Mouse (Mus musculus) cerebellum, adult 18-20 months (tissue): ENCODE data around the gene Nav3.
"Not testable (repeated sequence)": the region's sequence is repeated elsewhere in the genome, so short reads cannot be mapped to it uniquely, and the experiment has no call there.

Experiments
- DNase-seq, 2 experiments: peaks; one replicate each; pipeline ENCODE4 v3.0.0; 2021

Gene Nav3

GRCm38 (mm10) chr10:110455838-110456493 is at the start of gene Nav3:
Gene Nav3 (minus strand): TSS chr10:110456204.
- peak; percentile 74 to 83 for DNase-seq

DNA sequence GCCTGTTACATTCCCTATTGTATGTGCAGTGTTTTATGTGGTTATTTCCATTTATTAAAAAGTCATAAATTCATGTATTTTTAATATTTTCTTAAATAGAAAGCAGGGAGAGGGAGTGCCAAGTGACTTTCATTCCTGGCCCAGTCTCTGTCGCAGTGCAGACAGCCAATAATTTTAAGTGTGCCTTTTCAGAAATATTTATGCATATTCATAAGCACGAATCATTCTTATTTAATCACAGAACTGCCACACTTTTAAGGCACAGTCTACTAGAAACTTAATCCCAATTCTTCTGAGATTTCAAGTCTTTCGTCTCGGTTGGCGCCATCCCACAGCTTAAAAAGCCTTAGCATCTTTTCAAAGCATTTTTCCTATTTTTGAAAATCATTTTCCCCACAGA is 29.3 kb upstream of the Nav3 start:
- DNase-seq, result no peak

DNA sequence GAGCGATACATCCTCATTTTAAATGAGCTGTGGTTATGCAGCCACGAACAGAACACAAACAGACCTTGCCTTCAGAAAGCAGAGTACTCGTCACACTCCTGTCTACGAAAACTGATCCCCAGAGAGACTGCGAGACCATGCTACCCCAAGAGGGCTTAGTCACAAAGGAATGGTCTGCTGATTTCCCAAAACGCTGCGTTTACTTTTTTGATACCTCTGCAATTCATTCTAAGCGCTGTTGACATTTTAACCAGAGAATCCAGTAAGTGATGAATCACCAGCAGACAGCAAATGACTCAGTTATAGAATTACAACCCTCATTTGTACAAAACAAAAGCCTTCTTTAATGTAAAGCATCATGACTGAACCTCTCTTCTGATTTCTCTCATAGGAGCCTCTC is 28.8 kb upstream of the Nav3 start:
- no peak for DNase-seq

- no peak for DNase-seq
Observed at GRCm38 (mm10) chr10:110479189-110479588, 23.2 kb upstream of the Nav3 start.

DNA sequence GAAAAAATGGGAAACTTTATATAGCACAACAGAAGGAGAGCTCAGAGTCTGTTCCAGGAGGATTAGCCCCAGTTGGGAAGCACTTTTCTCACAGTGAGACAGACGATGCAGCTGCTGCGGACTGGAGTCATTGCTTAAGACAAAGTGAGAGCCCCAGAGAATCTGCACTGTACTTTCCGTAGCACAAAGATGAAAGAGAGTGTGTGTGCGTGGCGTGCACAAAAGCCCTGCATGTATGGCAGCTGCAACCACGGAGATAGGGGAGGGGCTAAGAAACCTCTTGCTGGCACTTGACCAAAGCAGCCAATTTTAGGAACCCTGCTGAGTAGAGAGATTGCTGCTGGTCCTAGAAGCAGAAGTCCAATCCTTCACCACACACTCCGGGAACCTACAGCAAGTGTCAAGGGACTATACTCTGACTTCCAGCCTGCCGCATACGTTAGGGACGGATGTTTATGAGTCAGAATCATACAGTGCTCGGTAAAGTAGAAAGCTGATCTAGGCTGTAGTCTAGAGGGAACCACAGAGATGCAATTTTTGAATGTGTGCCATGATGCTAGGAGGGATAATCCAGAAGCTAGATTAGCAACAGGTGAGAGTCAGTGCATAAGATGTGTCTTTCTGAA is 21.8 kb upstream of the Nav3 start:
- no peak for DNase-seq

DNA sequence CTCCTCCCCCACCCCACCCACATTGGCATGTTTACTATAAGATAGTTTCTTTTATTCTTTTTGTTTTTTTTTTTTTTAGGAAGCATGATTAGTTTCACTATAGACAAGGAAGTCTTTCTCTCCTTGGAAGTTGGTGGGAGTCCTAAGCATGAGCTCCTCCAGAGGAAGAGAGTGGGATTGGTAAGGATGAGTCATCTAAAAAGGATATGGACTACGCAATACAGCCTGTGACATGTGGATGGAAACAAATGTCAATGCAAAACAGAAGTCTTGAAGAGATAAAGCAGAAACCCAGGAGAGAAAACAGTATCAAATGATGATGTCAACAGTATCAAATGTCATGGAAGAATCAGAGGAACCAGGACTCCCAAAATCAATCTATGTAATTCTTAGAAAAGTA is 18.1 kb upstream of the Nav3 start:
- no peak for DNase-seq

GRCm38 (mm10) chr10:110469445-110469844 is 13.4 kb upstream of the Nav3 start:
- no peak for DNase-seq

GRCm38 (mm10) chr10:110455063-110455837 is 754 bp downstream of the Nav3 start:
- peak; percentile 60 to 63 for DNase-seq

- DNase-seq, result no peak
Observed at GRCm38 (mm10) chr10:110453566-110453965, 2.4 kb downstream of the Nav3 start.

GRCm38 (mm10) chr10:110440396-110440795 is 15.6 kb downstream of the Nav3 start:
- peak; percentile 35 to 39 for DNase-seq

DNA sequence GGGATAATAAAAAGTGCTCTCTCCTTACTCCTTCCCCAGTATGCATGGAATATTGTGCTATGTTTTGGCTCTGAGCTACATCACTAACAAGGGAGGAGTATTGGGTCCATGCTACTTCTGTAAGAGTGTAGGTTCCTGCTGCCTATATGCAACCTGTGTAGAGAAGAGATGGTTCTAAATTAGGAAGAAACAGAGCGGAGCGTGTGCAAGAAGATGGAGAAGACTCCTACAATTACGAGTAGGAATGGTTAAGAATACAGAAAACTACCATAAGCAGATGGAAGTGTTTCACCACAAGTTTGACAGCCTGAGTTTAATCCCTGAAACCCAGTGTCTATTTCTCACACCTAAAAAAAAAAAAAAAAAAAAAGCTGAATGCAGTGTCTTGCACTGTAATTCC is 24.9 kb downstream of the Nav3 start:
- DNase-seq, result no peak

DNA sequence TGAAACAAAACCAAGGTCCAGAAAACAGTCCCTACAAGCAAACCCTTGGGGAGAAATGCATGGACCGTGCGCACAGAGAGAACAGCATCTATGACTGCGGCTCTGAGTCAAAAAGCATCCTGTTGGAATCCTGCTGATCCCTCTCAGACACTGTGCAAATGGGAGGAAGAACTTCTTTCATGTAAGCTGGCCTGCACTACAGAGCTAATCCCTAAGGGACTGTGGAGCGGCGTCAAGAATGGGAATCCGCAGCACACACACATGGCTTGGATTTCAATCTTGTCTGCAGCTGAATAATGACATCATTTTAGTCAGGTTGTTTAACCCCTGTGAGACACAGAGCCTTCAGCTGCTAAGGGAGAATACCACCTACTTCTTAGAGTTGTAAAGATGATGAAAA is 26.4 kb downstream of the Nav3 start:
- DNase-seq, result no peak

- no peak for DNase-seq
Observed at GRCm38 (mm10) chr10:110429052-110429451, 27.0 kb downstream of the Nav3 start.

GRCm38 (mm10) chr10:110421533-110421932 is 34.5 kb downstream of the Nav3 start:
- DNase-seq, result no peak

DNA sequence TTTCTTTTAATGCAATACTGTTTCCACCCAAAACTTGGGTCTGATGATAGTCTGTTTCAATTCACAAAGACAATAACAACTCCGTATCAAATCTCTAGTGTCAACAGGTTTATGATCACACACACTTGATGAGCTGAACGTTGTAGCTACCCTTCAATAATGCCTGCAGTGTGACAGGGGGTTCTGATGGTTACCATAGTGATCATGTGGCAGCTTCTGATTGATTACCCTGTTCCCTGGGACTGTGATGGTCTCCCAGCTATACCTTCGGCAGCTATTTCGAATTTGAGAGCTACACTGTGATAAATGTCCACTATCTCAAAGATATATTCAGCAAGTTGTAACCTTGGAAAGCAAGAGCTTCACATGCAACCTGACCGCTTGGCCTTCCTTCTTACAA is 39.0 kb downstream of the Nav3 start:
- no peak for DNase-seq

- DNase-seq, result no peak
Observed at GRCm38 (mm10) chr10:110415624-110416023, 40.4 kb downstream of the Nav3 start.

GRCm38 (mm10) chr10:110413281-110413897 is 42.6 kb downstream of the Nav3 start:
- no peak for DNase-seq

- no peak for DNase-seq
Observed at GRCm38 (mm10) chr10:110402950-110403349, 53.1 kb downstream of the Nav3 start.

GRCm38 (mm10) chr10:110400642-110401041 is 55.4 kb downstream of the Nav3 start:
- no peak for DNase-seq

GRCm38 (mm10) chr10:110398643-110399042 is 57.4 kb downstream of the Nav3 start:
- no peak for DNase-seq

DNA sequence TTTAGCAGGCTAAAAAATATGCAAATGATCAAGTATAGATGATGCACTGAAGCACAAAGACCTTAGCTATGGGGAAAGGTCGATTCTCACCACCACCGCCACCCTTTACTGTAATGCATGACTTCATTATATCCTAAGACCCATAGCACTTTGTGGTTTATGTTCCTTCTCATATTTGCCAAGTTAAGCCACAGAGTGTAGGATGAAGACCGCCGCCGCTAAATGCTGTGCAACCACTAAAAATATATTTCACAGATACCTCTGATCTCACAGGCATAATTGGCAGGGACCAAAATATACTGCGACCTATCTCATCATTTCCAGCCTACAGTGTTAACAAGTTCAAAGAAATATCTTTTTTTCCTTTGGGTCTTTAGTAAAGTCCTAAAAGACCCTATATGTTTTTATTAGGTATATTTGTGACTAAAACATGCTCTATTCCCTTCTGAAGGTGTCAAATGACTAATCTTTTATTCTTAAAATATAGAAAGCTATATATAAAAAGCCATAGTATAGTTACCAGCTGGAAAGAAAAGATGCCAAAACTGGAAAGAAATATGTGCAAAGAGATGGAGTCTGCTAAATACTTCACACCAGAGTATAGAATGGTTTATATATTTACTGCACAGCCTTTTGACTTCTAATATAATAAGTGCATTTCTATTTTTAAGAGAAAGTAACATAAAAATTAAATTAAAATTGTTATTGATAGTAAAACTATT is 69.4 kb downstream of the Nav3 start:
- no peak for DNase-seq

DNA sequence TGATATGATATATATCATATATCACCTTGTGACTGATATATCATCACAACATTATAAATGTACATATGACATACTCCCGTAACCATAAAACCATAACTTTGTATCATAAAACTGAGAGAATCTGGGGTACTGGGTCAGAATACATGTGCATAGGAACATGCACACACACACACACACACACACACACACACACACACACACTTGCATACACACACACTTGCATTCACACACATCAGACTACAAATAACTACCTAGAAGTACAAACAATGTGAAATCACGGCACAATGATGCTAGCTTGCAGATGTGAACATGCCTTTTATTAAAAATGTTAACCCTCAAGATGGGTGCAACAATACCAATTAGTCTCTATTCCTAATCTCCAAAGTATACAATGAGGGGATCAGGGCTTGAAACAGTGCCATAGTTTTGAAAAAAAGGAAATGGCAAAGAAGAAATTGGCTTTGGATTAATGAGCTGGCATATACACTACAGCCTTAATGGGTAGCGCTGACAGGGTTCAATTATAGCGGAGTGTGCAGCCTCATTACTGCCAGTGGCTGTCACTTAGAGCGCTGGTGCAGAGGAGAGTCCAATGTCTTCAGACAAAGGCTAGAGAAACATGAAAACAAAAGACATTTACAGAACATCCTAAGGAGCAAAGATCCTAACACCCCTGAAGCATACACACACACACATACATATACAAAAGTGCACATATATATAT is 72.3 kb downstream of the Nav3 start:
- not testable (repeated sequence) for DNase-seq
